Comparison of ENCODE assay signal across 8 mouse cellular contexts in the genomic region with DNA sequence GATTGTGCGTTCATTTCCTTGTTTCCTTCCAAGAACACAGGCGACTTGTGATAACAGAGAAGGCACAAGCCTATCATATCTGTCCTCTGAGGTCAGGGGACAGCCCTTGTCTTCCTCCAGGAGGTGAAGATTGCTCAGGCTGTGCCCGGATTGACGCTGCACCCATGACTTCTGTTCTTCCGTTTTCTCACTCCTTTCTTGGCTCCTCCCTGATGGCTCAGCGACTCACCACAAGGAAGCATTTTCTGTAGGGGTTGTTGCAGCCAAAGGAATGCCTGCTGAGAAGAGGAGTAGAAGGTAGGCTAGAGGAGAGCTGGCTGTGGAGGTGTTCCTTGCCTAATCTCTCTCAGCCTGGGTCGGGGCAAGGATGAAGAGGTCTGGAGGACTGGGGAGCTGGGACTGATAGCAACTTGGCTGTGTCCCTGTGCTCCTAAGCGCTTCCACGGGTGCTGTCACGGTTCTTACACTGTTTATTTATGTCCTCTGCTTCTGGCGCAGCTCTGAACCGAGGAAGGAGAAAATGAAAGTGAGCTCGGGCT. TPM values are rescaled to one million over a fixed set of nuclear protein-coding genes. Genes with fewer than 3 reads are reported as not detected.
DNase-seq lines count a peak whose midpoint lies in the region; ATAC-seq lines count a peak whose summit lies in the region.

No protein-coding gene starts in this region.

- DNase-seq in hindbrain, embryonic 10.5 days (ENCODE audit: low spot score), result no peak
- DNase-seq in adipocyte (ENCODE audit: low spot score), result peak; percentile 34
- DNase-seq in heart, adult 18-20 months, result peak; percentile 71 to 73
- DNase-seq in lung, postnatal 36 days, result peak; percentile 75
- no peak for DNase-seq in cerebellum, adult 8-10 months

- H3K27me3 ChIP-seq in hindbrain, embryonic 13.5 days, result no peaks in the 10 kb centered on the region
- H3K27me3 ChIP-seq in hindbrain, embryonic 10.5 days (ENCODE audit: insufficient read depth, poor library complexity, severe bottlenecking), result peaks cover 11% of the 10 kb centered on the region; the same call in 1 of the 2 replicates
- H3K27me3 ChIP-seq in kidney, embryonic 14.5 days (ENCODE audit: control insufficient read depth, insufficient read depth, low read length), result no peaks in the 10 kb centered on the region
- H3K27me3 ChIP-seq in stomach, embryonic 14.5 days (ENCODE audit: control insufficient read depth, insufficient read depth, low read length), result no peaks in the 10 kb centered on the region

- no peak for ATAC-seq in hindbrain, embryonic 13.5 days (ENCODE audit: low FRiP score)
- 0 out of 2 replicates have a peak, but pooled peaks have one; percentile 10 for ATAC-seq in kidney, embryonic 14.5 days (ENCODE audit: low FRiP score, low TSS enrichment)
- no peak for ATAC-seq in stomach, embryonic 14.5 days (ENCODE audit: insufficient number of reproducible peaks, insufficient read depth, low FRiP score, low read depth)

- peaks cover 46% of the 10 kb centered on the region for H3K4me1 ChIP-seq in hindbrain, embryonic 13.5 days (replicated peaks)
- H3K4me1 ChIP-seq in hindbrain, embryonic 10.5 days (replicated peaks), result peaks cover 36% of the 10 kb centered on the region
- H3K4me1 ChIP-seq in kidney, embryonic 14.5 days (ENCODE audit: control insufficient read depth, insufficient read depth, low read length), result peaks cover 20% of the 10 kb centered on the region; the same call in 1 of the 2 replicates
- H3K4me1 ChIP-seq in stomach, embryonic 14.5 days (ENCODE audit: control insufficient read depth, insufficient read depth, low read length), result peaks cover 5% of the 10 kb centered on the region; the same call in 1 of the 2 replicates

- peak overlapping the region; percentile 46 for H3K4me2 ChIP-seq in hindbrain, embryonic 13.5 days
- peak overlapping the region; percentile 50 for H3K4me2 ChIP-seq in kidney, embryonic 14.5 days (replicated peaks; ENCODE audit: low read depth, low read length)
- H3K4me2 ChIP-seq in stomach, embryonic 14.5 days (replicated peaks; ENCODE audit: low read depth, low read length), result peak overlapping the region; percentile 27

- 55% methylated on average over 13 of the region's 13 CpGs for WGBS in hindbrain, embryonic 13.5 days
- WGBS in hindbrain, embryonic 10.5 days, result 62% methylated on average over 13 of the region's 13 CpGs
- WGBS in kidney, embryonic 14.5 days, result 35% methylated on average over 13 of the region's 13 CpGs
- 27% methylated on average over 13 of the region's 13 CpGs for WGBS in stomach, embryonic 14.5 days

- H3K9me3 ChIP-seq in hindbrain, embryonic 13.5 days, result no peaks in the 10 kb centered on the region
- H3K9me3 ChIP-seq in hindbrain, embryonic 10.5 days, result no peaks in the 10 kb centered on the region
- no peaks in the 10 kb centered on the region for H3K9me3 ChIP-seq in kidney, embryonic 14.5 days (ENCODE audit: control insufficient read depth, low read length)
- no peaks in the 10 kb centered on the region for H3K9me3 ChIP-seq in stomach, embryonic 14.5 days (ENCODE audit: control insufficient read depth, low read depth, low read length)

- peak overlapping the region; percentile 31; the same call in 1 of the 2 replicates for H3K27ac ChIP-seq in hindbrain, embryonic 13.5 days
- no peak overlapping the region for H3K27ac ChIP-seq in hindbrain, embryonic 10.5 days
- no peak overlapping the region for H3K27ac ChIP-seq in kidney, embryonic 14.5 days (ENCODE audit: low read depth, low read length)
- peak overlapping the region; percentile 3; the same call in 1 of the 2 replicates for H3K27ac ChIP-seq in stomach, embryonic 14.5 days (ENCODE audit: low read length)

- peak overlapping the region; percentile 26; the same call in 1 of the 2 replicates for H3K9ac ChIP-seq in hindbrain, embryonic 13.5 days
- H3K9ac ChIP-seq in kidney, embryonic 14.5 days (ENCODE audit: low read depth, low read length), result peak overlapping the region; percentile 40; the same call in 1 of the 2 replicates
- H3K9ac ChIP-seq in stomach, embryonic 14.5 days (replicated peaks; ENCODE audit: low read depth, low read length), result no peak overlapping the region

- peaks cover 31% of the 10 kb centered on the region for H3K36me3 ChIP-seq in hindbrain, embryonic 13.5 days
- H3K36me3 ChIP-seq in hindbrain, embryonic 10.5 days, result peaks cover 24% of the 10 kb centered on the region
- H3K36me3 ChIP-seq in kidney, embryonic 14.5 days (ENCODE audit: control insufficient read depth, insufficient read depth, low read length), result no peaks in the 10 kb centered on the region
- no peaks in the 10 kb centered on the region for H3K36me3 ChIP-seq in stomach, embryonic 14.5 days (ENCODE audit: control insufficient read depth, insufficient read depth, low read length)

- peak overlapping the region; percentile 17 for H3K4me3 ChIP-seq in hindbrain, embryonic 13.5 days
- H3K4me3 ChIP-seq in hindbrain, embryonic 10.5 days, result no peak overlapping the region
- H3K4me3 ChIP-seq in kidney, embryonic 14.5 days (ENCODE audit: low read length), result peak overlapping the region; percentile 22
- H3K4me3 ChIP-seq in stomach, embryonic 14.5 days (ENCODE audit: low read depth, low read length), result peak overlapping the region; percentile 8

RNA-seq across cellular contexts. Expression of a gene that starts 2.6 kb away (rescaled TPM):
- 53.7 and 53.8 TPM in 2 replicates for polyA plus RNA-seq in hindbrain, embryonic 13.5 days (2015; fragmentation: Nextera tagmentation; extraction: Ambion mirVana)
- polyA plus RNA-seq in hindbrain, embryonic 10.5 days (2016; fragmentation: Nextera tagmentation; extraction: Ambion mirVana), result 12.6 and 23.7 TPM in 2 replicates
- total RNA-seq in heart, adult 18-20 months (2021), result 1 to 10 TPM; 2.8 to 5.0 TPM
- polyA plus RNA-seq in kidney, embryonic 14.5 days (2014; fragmentation: Nextera tagmentation; extraction: Ambion mirVana), result 6.5 and 7.5 TPM in 2 replicates
- 9.2 and 11.1 TPM in 2 replicates for polyA plus RNA-seq in stomach, embryonic 14.5 days (2014; fragmentation: Nextera tagmentation; extraction: Ambion mirVana)

RNA-seq across cellular contexts. Expression of a gene that starts 11.7 kb away (rescaled TPM):
- 21.2 and 26.0 TPM in 2 replicates for polyA plus RNA-seq in hindbrain, embryonic 13.5 days (2015; fragmentation: Nextera tagmentation; extraction: Ambion mirVana)
- 18.9 and 21.1 TPM in 2 replicates for polyA plus RNA-seq in hindbrain, embryonic 10.5 days (2016; fragmentation: Nextera tagmentation; extraction: Ambion mirVana)
- 1 to 10 TPM; 1.2 to 1.5 TPM for total RNA-seq in heart, adult 18-20 months (2021)
- polyA plus RNA-seq in kidney, embryonic 14.5 days (2014; fragmentation: Nextera tagmentation; extraction: Ambion mirVana), result 1.5 and 2.7 TPM in 2 replicates
- 2.4 TPM in 2 replicates for polyA plus RNA-seq in stomach, embryonic 14.5 days (2014; fragmentation: Nextera tagmentation; extraction: Ambion mirVana)

Comparison
In these comparisons a context has a peak if more than half of its experiments do, and no peak if none do; other contexts are left out.
1. H3K27ac ChIP-seq: peak in hindbrain, embryonic 13.5 days (single experiment) and stomach, embryonic 14.5 days (single experiment); none in hindbrain, embryonic 10.5 days (single experiment) and kidney, embryonic 14.5 days (single experiment).
2. DNase-seq: peak in adipocyte (single experiment), heart, adult 18-20 months (2 of 2) and lung, postnatal 36 days (single experiment); none in hindbrain, embryonic 10.5 days (single experiment) and cerebellum, adult 8-10 months (single experiment).
3. Peak in every context shown above with its lines, with median percentiles within 50 percentile points of each other: H3K4me2 ChIP-seq.